Mouse (Mus musculus) megakaryocyte progenitor cell, adult 5-6 weeks (primary cell): ENCODE measurements around the gene Gcdh. TPM values are rescaled to one million over a fixed set of nuclear protein-coding genes. Genes with fewer than 3 reads are reported as not detected.
"Not testable (repeated sequence)": the region's sequence is repeated elsewhere in the genome, so short reads cannot be mapped to it uniquely, and the experiment has no call there.

Experiments used
- ATAC-seq: replicated peaks from 2 replicates; pipeline ENCODE4 v1.8.0; 2016; ENCODE audit warnings: mild to moderate bottlenecking, moderate TSS enrichment, inconsistent platforms; ENCODE audit not compliant: poor library complexity
- total RNA-seq, 2 experiments: library from RNA; stranded (forward) in 1 of 2; stranded (reverse) in 1 of 2; fragments of 157-497, 149-512 nt in 1 of 2; fragments of 200-1000 nt in 1 of 2; gene quantifications; 2 replicates each; pipeline versions ENCODE4 v1.2.3 to v1.2.4; 2015 to 2017

Gene Gcdh
- total RNA-seq, 2 experiments from 2014 or later = 19.0 to 27.8 TPM

DNA sequence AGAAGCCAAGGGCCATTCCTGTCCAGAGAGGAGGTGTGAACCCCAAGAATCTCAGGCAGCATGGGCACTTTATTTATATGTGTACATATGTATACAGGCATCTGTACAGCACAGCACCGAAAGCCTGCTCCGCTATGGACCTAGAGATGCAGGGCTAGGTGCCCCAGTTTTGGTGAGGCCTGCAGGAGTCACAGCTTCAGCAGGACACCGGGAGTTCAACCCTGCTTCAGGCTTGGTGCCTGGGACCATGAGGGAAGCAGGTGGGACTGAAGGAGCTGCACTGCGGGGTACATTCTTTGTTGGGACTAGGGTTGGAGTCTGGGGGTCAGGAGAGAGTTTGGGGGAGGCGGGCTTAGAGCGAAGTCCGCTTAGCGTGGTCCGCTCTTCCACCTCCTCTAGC lies 18.1 kb upstream of the Gcdh start:
- no peak for ATAC-seq

GRCm38 (mm10) chr8:84910551-84910950 lies 16.8 kb upstream of the Gcdh start:
- no peak for ATAC-seq

DNA sequence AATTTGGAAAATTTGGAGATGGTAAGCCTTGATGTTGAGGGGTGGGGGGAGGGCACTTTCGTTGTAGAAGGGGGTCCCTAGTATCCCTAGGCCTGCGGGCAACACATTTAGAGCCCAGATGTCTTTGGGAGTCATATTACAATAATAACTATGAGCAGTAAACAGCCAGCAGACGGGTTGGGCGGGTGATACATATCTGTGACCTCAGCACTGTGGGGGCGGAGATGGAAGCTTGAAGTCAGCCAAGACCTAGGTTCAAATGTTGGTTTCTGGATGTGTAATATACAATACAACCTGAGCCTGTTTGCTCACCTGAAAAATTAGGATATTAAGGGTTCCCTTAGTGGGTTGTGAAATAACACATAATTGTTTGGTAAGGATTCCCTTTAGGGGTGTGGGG lies 16.2 kb upstream of the Gcdh start:
- ATAC-seq = peak; percentile 16

DNA sequence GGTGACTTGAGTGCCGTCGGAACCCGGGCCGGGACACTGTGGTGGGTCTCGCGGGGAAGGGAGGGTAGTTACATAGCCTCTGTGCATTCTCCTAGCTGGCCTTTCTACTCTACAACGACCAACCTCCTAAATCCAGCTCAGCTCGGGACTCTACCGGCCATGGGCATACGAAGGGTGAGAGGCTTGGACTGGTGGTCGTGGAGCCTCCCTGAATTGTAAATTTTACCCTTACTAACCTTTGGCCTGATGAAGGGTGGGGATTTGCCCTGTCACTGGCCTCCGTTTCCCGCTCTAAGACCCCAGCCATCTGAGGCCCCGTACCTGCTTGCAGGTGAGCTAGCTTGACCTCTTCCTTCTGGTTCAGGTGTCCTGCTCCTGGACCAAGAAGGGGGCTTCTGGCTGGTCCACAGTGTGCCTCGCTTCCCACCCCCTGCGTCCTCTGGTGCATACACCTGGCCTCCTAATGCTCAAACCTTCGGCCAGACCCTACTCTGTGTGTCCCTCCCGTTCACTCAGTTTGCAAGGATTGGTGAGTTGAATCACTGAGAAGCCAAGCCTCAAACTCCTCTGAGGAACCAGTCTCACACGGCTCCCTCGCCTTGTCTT lies 15.5 kb upstream of the Gcdh start:
- ATAC-seq = no peak

GRCm38 (mm10) chr8:84908421-84909161 lies 14.9 kb upstream of the Gcdh start, which contains the start of gene Dnase2a:
Gene Dnase2a (plus strand): TSS chr8:84908560.
- ATAC-seq = peak; percentile 85

GRCm38 (mm10) chr8:84907979-84908378 lies 14.3 kb upstream of the Gcdh start:
- not testable (repeated sequence) for ATAC-seq

DNA sequence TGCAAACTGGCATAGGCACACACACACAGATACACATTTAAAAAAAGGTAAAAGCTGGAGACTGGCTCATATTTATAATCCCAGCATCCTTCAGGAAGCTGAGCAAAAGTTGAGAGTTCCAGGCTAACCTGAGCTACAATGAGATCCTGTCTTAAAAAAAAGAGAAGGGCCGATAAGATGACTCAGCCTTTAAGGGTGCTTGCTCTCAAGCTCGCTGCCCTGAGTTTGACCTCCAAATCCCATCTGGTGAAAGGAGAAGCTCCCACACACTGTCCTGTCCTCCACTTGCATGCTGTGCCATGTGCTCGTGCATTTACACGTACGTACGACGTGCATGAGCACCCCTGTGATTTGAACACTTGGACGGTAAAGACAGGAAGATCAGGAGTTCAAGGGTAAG lies 13.8 kb upstream of the Gcdh start:
- no peak for ATAC-seq

GRCm38 (mm10) chr8:84907037-84907436 lies 13.3 kb upstream of the Gcdh start:
- ATAC-seq = no peak

- ATAC-seq = no peak
These were observed 10.6 kb upstream of the Gcdh start for GRCm38 (mm10) chr8:84904351-84904750.

DNA sequence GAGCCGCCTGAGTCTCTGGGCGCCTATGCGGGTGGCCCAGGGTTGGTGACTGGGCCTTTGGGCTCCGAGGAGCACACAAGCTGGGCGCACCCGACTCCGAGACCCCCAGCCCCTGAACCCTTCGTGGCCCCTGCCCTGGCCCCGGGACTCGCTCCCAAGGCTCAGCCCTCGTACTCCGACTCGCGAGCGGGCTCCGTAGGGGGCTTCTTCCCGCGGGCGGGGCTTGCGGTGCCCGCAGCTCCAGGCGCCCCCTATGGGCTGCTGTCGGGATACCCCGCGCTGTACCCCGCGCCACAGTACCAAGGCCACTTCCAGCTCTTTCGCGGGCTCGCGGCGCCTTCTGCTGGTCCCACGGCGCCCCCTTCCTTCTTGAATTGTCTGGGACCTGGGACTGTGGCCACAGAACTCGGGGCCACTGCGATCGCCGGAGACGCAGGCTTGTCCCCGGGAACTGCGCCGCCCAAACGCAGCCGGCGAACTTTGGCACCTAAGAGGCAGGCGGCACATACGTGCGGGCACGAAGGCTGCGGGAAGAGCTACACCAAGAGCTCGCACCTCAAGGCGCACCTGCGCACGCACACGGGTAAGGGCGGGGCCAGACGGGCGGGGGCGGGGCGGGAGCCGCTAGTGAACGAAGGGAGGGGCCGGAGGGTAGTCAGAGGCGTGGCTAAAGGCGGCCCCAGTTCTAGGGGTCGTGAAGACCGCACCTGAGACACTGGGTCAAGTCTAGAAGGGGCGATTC lies 9.4 kb upstream of the Gcdh start:
- peak; percentile 74 for ATAC-seq

DNA sequence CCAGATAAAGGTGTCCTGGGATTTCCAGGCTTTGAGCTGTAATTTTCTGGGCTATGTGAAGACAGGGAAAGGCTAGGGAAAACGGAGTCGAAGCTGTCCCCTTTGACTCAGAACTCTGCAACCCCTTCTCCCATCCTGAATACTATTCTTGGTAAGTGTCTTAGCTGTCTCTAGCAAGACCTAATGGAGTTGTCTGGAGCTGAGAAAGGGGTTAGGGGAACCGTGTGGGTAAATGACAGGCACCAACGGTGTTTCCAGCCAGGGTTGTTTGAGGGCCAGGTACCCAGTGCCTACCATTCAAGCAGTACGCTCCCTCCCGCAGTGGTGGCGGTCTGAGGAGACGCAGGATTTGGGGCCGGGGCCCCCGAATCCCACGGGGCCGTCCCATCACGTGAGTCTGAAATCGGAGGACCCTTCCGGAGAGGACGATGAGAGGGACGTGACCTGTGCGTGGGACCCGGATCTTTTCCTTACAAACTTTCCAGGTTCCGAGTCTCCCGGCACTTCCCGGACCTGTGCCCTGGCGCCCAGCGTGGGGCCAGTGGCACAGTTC lies 8.7 kb upstream of the Gcdh start:
- no peak for ATAC-seq

- ATAC-seq = peak; percentile 69
These were observed 8.0 kb upstream of the Gcdh start, which contains the start of gene Klf1 for GRCm38 (mm10) chr8:84901752-84902151. Gene Klf1 (plus strand): TSS chr8:84901928.

- peak; percentile 64 for ATAC-seq
These were observed 7.3 kb upstream of the Gcdh start for GRCm38 (mm10) chr8:84901071-84901470.

- ATAC-seq = no peak
These were observed 2.2 kb upstream of the Gcdh start for GRCm38 (mm10) chr8:84895963-84896362.

DNA sequence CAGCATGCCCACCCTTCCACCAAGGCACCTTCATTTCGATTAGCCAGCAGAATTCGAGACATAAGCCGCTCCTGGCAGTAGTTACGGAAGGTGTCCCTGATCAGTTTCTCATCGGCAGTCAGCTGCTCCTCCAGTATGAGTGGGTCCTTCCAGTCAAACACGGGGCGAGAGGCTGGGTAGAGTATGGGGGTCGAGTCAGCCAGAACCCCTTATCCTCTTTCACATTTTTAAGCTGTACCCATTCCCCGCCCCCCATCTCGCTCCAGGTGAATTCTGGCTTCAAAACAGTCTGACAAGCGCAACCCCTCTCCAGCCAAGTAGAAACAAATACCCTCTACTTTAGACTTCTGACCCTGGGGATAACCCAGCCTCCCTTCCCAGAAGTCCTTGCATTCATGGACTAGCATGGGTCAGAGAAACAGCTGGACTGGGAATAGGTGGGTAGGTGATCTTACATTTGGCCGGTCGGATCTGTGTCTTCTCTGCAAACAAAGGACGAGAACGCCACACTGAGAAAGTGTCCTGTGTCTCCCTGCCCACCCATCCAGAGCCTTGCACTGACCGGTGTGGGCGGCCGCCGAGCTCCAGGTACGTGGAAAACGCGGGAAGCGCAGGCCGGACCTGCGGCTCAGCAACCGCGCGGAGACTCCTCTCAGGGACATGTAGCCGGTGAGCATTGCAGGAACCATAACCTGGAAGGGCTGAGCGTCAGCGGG lies 570 bp downstream of the Gcdh start:
- ATAC-seq = no peak

GRCm38 (mm10) chr8:84889141-84889540 lies 4.6 kb downstream of the Gcdh start:
- no peak for ATAC-seq

DNA sequence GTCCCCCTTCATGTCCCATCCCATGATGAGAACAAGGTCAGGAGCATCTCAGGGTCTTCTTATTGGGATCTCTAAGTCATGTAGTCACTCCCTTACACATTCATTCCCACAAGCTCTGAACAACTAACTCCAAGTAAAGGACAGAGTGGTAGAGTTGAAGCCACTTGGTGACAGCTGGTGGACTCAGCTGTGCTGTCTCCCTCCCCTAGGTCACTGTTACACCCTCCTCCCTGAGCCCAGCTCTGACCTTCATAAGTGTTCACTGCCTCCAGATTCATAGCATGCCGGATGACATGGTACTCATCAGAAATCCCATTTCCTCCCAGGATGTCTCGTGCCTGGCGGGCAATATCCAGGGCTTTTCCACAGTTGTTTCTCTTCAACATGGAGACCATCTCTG lies 5.4 kb downstream of the Gcdh start:
- ATAC-seq = no peak

GRCm38 (mm10) chr8:84884728-84885127 lies 9.0 kb downstream of the Gcdh start:
- ATAC-seq = peak; percentile 69

DNA sequence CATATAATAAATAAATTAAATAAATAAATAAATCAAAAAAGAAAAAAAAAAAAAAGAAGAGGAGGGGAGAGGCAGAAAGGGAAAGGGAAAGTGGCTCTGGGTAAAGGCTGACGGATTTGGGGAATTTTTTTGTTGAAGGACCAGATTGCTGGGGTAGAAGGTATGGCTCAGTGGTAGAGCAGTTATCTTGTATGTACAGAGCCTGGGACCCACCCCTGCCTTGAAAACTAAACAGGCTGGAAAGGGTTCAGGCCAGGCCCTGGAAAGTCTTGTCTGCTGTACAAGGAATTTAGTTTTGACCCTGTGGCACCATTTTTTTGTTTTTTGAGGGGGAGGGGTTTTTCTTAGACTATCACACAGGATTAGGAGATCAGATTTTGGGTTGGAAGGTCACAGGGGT lies 14.8 kb downstream of the Gcdh start:
- ATAC-seq = no peak

DNA sequence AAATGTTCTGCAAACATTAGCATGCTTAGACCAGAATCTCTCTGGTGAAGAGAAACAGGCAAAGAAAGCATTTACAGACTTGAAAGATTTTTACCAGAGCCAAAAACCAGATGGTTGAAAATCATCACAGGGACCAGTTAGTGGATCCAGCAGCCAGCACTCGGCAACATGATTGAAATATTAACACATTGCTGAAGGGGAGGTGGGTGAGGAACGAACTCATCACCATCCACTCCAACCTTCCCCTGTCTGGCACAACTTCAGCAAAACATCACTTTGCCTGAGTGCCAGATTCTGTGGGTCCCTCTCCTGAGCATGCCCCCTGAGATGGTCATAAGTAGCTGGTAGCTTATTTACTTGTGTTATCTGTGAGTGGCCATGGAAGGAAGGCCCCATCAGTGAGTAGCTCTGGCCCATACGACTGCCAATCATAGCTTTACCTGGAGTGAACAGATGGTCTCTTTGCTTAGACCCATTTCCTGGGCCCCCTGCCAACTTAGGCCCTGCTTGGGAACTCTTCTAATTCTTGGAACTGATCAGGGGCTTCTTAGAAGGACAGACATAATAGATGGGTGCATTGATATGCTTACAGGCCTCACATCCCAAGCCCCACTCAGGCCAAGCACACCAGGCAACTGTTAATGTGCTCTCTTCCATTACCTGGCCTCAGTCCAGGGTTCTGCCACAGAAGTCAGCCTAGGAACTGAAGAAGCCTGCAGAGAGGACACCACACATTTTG lies 16.3 kb downstream of the Gcdh start:
- peak; percentile 5; the same call in 1 of the 2 replicates for ATAC-seq
